Mouse (Mus musculus): ENCODE measurements around the gene Nol11.

- TF ChIP-seq CTCF (IDR thresholded peaks at IDR 0.05) = no peak
- TF ChIP-seq EP300 (IDR thresholded peaks at IDR 0.05; ENCODE audit: insufficient read depth, low read depth, low read length) = no peak
- no peak for TF ChIP-seq POLR2A (IDR thresholded peaks at IDR 0.05; ENCODE audit: insufficient read depth, low read depth, low read length)
Measured at GRCm38 (mm10) chr11:107195334-107195733, 6.2 kb upstream of the Nol11 start.
